Mouse (Mus musculus) monocyte, adult 2 months (primary cell): Measurements from ENCODE around the gene Cplx2.
A peak's percentile ranks its signal among the peaks of the same experiment; 100 is the strongest.

Experiments used
- DNase-seq, 2 experiments: peaks; one replicate each; pipeline ENCODE4 v3.0.0; 2022; ENCODE audit warnings: low spot score in 2 of 2, low read depth in 1 of 2

Gene Cplx2

GRCm38 (mm10) chr13:54367758-54368157 is 3.4 kb upstream of the Cplx2 start:
- DNase-seq: no peak

GRCm38 (mm10) chr13:54368181-54368580 is 3.0 kb upstream of the Cplx2 start:
- DNase-seq: no peak

- DNase-seq: peak in 1 of 2 experiments; percentile 37
These were observed 510 bp downstream of the Cplx2 start for GRCm38 (mm10) chr13:54371387-54372330.

- no peak for DNase-seq
These were observed 1.5 kb downstream of the Cplx2 start for GRCm38 (mm10) chr13:54372665-54373064.

- no peak for DNase-seq
These were observed 3.1 kb downstream of the Cplx2 start for GRCm38 (mm10) chr13:54374106-54374706.

GRCm38 (mm10) chr13:54375497-54376495 is 4.6 kb downstream of the Cplx2 start:
- no peak for DNase-seq

- no peak for DNase-seq
These were observed 5.6 kb downstream of the Cplx2 start for GRCm38 (mm10) chr13:54376736-54377135.

GRCm38 (mm10) chr13:54378051-54378450 is 6.9 kb downstream of the Cplx2 start:
- DNase-seq: no peak

- DNase-seq: no peak
These were observed 9.3 kb downstream of the Cplx2 start for GRCm38 (mm10) chr13:54380421-54380820.

- no peak for DNase-seq
These were observed 10.2 kb downstream of the Cplx2 start for GRCm38 (mm10) chr13:54381396-54381795.

- no peak for DNase-seq
These were observed 12.4 kb downstream of the Cplx2 start for GRCm38 (mm10) chr13:54383531-54383930.

GRCm38 (mm10) chr13:54384518-54384917 is 13.4 kb downstream of the Cplx2 start:
- no peak for DNase-seq

- no peak for DNase-seq
These were observed 14.2 kb downstream of the Cplx2 start for GRCm38 (mm10) chr13:54385008-54386004.

GRCm38 (mm10) chr13:54389971-54390564 is 18.9 kb downstream of the Cplx2 start:
- DNase-seq: no peak

- no peak for DNase-seq
These were observed 19.4 kb downstream of the Cplx2 start for GRCm38 (mm10) chr13:54390565-54391013.

GRCm38 (mm10) chr13:54391313-54391712 is 20.2 kb downstream of the Cplx2 start:
- DNase-seq: no peak

GRCm38 (mm10) chr13:54397069-54397468 is 25.9 kb downstream of the Cplx2 start:
- DNase-seq: no peak

- no peak for DNase-seq
These were observed 29.5 kb downstream of the Cplx2 start for GRCm38 (mm10) chr13:54400565-54401179.

GRCm38 (mm10) chr13:54401180-54401569 is 30.0 kb downstream of the Cplx2 start:
- DNase-seq: no peak
